Mouse (Mus musculus): ENCODE measurements at regions not wholly inside any gene's neighbourhood (a gene's known extent, or its start where the extent isn't known, plus 50 kb on each side); places are given as distances from the start of the nearest gene placed in this dataset.

- DNase-seq (ENCODE audit: low read depth) = no peak
Measured at GRCm38 (mm10) chr1:14513662-14514061, 1579.5 kb downstream of the 4930444P10Rik start.

GRCm38 (mm10) chr1:14512481-14513285, 1580.4 kb downstream of the 4930444P10Rik start:
- no peak for DNase-seq (ENCODE audit: low read depth)

DNA sequence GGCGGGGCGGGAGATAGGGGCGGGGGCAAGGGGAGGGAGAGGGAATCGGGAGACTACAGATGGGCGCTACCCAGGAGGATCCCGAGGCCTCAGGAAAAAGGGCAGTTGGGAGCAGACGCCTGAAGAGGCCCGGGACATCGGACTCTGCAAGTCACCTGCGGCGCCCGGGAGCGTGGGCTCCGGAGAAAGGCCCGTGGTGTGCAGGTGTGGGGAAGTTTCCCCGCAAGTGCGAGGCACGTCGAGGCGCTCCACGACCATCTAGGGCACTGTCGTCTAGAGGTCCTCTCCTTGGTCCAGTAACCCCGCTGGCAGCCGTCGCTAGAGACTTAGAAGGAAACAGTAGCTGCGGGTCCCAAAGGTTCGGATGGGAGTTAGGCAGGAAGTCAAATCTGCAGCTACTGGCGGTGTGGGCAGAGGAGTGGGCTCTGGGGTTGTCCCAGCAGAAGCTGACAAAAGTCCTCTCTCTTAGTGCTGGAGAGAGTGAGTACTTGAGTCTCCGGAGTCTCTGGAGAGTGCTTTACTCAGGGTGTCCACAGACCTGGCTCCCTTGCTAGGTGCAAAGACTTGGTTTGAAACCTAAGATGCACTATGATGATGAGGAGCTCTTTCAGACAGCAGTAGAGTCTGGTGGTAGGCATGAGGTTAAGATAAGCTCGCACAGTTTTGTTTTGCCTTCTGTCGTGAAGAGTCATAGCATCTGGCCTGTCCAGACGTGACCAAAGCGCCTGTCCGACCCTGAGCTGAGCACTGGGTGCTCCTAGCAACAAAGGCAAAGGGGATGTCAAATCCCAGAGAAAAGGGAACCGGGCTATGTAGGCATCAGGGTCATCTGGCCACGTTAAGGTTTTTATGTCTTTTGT, 1586.1 kb downstream of the 4930444P10Rik start:
- no peak for DNase-seq (ENCODE audit: low read depth)

DNA sequence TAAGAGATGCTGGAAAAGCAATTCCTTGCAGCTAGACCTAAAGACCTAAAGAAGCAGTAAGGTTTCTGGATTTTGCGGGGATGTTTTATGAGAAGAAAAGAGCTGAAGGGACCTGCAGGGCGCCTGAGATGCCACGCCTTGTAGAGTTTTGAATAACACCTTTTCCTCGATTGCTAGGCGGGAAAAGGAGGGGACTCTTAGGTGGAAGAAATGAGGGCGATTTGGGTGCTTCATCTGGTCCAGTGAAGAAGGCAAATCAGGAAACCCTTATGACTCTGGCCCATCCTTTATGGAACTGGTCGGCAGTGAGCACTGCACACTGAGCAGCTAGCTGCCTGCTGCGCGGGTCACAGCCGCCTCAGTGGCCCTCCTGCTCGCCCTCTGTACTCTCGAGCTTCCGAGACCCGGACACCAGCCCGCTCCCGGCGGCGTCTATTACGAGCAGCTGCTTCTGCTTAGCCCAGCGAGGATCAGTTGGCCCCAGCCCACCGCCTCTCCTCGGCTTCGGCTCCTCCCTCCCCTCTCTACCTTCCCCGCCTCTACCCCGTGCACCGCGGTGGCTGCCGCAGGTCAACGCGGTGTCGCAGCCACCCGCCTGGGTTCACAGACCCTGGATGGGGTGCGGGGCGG, 1586.8 kb downstream of the 4930444P10Rik start:
- no peak for DNase-seq (ENCODE audit: low read depth)

DNA sequence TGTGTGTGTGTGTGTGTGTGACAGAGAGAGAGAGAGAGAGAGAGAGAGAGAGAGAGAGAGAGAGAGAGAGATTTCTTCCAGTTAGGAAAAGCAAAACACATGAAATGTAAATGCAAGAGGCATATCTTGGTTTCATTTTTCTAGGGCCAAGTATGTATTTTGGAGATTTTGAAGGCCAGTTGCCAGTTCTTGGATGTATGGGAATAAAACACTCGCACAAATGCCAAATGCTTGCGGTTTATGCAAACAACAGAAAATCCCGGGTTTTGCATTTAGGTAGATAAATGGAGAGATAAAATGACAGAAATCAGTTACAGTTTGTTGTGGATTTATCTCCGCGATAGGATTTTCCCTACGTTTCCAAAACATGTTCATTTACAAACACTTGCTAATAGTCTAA, 1587.4 kb downstream of the 4930444P10Rik start:
- DNase-seq (ENCODE audit: low read depth) = no peak

DNA sequence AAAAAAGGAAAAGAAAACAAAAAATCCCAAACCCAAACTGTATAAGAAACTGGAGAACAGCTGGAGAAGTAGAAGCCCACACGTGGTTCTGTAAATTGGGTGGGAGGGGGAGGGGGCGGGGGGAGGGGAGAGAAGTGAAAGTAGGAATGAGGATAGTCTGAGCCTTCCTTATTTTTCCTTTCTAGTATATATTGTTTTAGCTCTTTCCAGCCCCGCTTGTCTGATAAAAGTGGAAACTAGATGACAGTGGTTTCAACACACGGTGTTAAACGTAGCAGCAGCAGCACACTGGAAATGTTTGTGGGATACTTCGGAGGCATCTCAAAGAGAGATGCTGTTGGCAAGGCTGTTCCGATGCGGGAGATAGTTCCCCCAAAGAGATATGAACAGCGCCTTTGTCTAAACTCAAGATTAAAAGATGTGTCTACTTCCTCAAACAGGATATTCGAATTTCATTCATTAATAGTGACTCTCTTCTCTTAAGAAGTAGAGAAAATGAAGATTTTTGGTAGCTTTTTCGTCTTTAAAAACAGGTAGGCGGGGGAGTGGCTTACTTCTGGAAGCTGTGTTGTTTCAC, 1588.3 kb downstream of the 4930444P10Rik start:
- DNase-seq (ENCODE audit: low read depth) = no peak

DNA sequence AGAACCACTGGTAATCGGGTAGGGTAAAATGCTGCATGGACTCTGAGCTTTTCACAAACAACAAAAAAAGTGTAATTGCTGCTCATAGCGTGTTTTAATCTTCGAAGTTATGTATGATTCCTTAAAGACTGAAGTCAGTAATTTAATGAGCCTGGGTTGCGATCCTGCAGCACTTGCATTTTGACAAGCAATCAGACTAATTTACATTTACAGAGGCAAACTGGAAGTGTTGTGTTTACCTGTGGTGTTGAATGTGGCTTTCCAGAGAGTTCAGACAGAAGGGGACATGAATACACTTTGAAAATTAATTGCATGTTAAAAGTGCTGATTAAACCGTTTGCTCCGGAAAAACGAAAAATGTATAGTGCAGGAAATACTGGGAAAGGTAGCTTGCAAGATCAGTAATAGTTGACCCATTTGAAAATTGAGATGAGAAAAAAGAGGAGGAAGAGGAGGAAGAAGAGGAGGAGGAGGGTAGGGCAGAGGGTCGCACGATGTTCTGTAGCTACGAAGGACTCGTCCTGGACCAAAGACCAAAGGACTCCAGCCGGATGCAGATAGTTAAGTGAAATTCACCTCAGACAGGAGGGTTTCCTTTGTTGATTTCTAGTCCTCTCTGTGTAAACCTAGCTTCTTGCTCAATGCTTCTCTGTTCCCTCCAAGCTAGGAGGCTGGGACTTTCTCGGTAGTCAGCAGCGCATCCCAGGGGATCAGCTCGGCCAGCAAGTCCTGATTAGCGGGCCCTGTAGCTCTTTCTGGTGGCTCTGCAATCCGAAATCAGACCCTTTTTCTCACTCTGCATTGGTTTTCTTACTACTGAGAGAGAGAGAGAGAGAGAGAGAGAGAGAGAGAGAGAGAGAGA, 1589.0 kb downstream of the 4930444P10Rik start:
- no peak for DNase-seq (ENCODE audit: low read depth)

GRCm38 (mm10) chr1:14503193-14503800, 1589.8 kb downstream of the 4930444P10Rik start:
- DNase-seq (ENCODE audit: low read depth) = no peak

DNA sequence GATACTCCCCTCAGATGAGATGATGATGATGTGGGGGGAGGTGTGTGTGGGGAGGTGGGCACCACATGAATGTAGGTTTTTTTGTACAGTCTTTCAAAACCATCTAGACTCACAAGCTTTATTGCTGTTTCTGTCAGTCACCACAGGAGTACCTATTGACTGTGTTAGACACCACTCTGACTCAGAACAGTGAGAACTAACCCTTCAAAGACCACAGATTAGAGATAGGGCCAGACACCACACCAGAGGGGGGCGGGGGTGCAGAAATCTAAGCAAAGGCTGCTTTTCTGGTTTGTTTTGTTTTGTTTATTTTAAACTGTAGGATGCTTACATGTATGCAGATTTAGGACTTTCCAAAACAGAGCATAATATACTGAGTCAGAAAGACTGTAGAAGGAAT, 1594.0 kb downstream of the 4930444P10Rik start:
- DNase-seq (ENCODE audit: low read depth) = no peak

DNA sequence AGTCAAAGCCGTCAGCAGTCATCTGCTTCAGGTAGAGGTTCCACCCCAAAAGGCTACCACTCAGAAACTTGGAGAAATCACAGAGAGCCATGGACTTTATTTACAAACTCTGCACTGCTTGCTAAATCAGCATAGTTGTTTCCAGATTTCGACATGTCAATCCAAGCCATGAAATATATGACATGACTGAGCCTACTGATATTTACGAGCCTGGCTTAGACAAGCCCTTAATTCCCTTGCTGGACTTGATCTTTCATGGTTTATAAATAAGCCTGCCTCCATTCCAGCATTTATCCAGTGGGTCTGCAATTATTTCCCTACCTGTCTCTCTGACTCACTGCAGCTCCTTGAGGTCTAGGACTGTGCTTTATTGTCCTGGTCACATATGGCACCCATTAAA, 1603.1 kb downstream of the 4930444P10Rik start:
- DNase-seq (ENCODE audit: low read depth) = no peak

GRCm38 (mm10) chr1:14487708-14488127, 1605.4 kb downstream of the 4930444P10Rik start:
- no peak for DNase-seq (ENCODE audit: low read depth)

- no peak for DNase-seq (ENCODE audit: low read depth)
Measured at GRCm38 (mm10) chr1:14485746-14486145, 1607.4 kb downstream of the 4930444P10Rik start.

GRCm38 (mm10) chr1:14484121-14484916, 1608.8 kb downstream of the 4930444P10Rik start:
- DNase-seq (ENCODE audit: low read depth) = peak; percentile 87

DNA sequence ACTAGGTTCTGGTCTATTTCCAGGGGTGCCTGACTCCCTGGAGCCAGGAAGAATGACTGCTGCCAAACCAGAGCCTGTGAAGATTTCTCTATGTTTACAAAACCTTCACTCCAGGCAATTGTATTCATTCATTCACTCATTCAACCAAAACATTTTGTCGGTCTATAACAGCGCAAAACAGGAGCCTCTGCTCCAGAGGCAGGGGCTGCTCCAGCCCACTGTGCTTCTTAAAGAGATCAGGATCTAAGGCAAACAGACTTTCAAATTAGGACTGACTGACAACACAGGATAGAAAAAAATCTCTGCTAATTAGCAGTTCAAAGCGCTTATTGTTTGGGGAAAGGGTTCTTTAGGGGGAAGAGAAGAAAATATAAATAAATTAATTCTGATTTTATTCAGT, 1620.8 kb downstream of the 4930444P10Rik start:
- DNase-seq (ENCODE audit: low read depth) = no peak

DNA sequence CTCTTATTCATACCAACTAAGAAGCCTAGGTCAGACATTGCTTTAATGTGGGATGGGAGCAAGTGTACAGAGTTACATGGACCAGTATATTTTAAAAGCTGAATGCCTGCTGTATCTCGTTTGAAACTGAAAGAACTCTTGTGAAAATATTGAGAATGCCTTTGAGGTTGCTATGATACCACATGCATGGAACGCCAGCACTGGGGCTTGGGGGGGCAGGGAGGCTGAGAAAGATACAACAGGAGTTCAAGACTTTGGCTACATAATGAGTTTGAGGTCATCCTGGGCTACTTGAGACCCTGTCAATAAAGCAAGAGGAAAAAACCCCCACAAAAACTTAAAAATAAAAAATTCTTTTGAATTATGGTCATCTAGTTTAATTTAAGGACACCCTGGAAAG, 1621.6 kb downstream of the 4930444P10Rik start:
- DNase-seq (ENCODE audit: low read depth) = no peak

DNA sequence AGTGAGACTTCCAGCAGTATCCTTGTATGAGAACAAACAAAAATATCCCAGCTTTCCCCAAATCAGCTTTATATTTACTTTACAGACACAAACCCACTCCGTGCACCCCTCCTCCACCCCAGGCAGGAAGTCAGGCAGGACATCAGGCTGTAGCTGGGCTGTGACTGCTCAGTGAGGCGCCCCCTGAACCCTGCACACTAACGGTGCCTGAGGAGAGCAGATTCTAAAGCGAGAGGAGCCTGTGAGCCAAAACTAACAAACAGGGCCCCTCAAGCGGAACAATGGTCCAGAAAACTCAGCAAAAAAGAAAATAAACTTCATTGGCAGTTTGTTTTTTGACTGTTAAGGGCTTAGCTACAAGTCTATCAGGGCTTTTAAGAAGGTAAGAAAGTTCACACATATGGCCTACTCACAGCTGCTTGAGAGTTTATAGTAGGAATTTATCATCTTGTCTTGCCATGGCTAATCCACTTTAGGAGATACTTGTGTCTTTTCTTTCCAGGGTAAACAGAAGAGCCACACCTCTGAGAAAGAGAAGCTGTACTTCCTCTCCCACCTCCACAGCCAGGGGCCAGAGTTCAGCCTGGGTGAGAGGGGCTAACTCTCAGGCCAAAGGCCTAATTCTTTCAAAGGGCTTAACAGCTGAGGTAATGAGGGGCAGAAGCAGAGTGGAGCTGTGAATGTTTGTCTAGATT, 1628.2 kb downstream of the 4930444P10Rik start:
- DNase-seq (ENCODE audit: low read depth) = no peak

DNA sequence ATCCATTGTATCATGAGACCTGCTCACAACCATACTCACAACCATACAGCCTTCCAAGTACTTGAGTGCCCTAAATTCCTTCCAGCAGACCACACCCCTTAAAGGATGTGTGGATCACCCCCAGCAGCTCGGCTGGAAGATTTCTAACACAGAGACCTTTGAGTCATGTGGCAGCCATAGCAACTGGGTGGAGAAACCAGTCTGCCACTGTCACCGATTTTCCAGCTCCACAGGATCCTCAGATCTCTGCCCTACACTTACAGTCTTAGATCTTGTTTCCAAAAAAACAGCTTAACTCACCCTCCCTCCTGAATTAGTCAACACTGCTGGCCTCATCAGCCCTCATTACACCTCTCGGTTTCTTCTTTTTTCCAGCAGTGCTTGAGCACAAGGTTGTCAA, 1630.6 kb downstream of the 4930444P10Rik start:
- no peak for DNase-seq (ENCODE audit: low read depth)

GRCm38 (mm10) chr1:14460811-14461210, 1632.3 kb downstream of the 4930444P10Rik start:
- no peak for DNase-seq (ENCODE audit: low read depth)

DNA sequence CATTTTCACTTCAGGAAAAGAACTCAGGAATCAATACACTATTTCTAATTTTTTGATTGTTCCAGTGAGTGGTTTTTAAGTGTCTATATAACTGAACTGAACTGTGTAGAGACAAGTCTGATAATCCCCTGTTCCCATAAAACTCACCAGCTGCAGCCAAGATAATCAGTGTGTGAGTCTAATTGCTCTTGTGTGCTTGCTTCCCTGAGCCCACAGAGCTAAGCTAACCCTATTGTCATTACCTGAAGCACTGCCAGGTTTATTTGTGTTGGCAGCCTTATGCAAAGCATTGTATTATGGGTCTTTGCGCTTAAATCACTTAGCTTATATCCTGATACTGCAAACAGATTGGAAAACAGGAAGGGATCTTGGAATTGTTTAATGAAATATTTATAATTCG, 1663.8 kb downstream of the 4930444P10Rik start:
- DNase-seq (ENCODE audit: low read depth) = no peak

All from 416B (cell line).